Mouse (Mus musculus) layer of hippocampus, adult 9-11 months (tissue): ENCODE measurements around the gene Safb.

Source experiments
- DNase-seq: peaks from one replicate; pipeline ENCODE4 v3.0.0; 2022

Gene Safb

GRCm38 (mm10) chr17:56584257-56585130 lies at the start of gene Safb, which contains the start of gene Safb2:
Gene Safb (plus strand): TSS chr17:56584825.
Gene Safb2 (minus strand): TSS chr17:56584585.
- DNase-seq: peak; percentile 99

DNA sequence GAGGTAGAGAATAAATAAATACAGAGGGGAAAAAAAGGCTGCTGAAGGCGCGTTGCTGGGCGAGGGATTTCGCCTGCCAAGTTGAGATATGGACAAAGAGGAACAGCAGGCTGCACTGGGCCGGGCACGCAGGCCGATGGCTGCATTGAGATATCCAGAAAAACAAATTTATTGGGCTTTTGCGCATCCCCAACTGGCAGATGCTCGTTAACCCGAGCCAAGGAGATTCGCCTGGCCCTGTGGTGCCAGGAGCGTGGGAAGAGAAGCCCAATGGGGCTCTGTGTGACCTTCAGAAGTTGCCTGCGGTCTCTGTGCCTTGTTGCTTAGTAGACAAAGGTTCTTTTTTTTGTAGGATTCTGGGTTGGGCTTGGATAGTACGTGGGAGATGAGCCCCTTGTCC lies 48.4 kb upstream of the Safb start:
- DNase-seq: peak; percentile 31

- DNase-seq: no peak
Measured at GRCm38 (mm10) chr17:56536874-56537273, 47.8 kb upstream of the Safb start.

DNA sequence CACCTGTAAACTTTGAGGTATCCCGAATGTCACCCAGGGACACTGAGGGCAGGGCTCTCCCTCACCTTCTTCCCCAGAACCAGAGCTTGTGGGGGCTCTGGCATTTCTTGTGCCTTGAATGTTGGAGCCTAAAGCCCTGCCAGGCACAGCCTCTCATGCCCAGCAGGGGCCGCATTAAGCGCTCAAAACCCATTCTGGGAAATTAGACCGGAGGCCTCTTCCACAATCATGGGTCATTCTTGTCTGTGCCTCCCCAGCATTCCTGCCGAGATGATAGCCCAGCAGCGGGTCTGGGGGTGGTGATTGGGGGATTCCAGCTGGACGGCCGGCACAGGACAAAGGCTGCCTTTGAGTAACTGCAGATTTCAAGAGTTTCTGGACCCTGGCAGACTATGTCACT lies 46.7 kb upstream of the Safb start:
- DNase-seq: no peak

DNA sequence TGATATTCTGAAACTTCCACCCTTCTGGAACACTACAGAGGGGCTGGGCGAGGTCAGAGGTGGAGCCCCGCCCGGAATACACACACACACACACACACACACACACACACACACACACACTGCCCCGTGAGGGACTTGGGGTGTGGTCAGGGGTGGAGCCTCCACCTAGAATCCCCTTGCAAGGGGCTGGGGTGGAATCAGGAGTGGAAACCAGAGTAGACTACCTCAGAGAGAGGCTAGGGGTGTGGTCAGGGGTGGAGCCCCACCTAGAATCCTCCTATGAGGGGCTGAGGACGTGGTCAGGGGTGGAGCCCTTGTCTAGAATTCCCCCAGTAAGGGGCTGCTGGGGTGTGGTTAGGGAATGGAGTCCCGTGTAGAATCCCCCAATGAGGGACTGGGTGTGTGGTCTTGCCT lies 44.1 kb upstream of the Safb start:
- no peak for DNase-seq

GRCm38 (mm10) chr17:56542736-56543135 lies 41.9 kb upstream of the Safb start:
- DNase-seq: no peak

GRCm38 (mm10) chr17:56543684-56544224 lies 40.9 kb upstream of the Safb start:
- no peak for DNase-seq

GRCm38 (mm10) chr17:56544699-56545387 lies 39.8 kb upstream of the Safb start:
- DNase-seq: no peak

DNA sequence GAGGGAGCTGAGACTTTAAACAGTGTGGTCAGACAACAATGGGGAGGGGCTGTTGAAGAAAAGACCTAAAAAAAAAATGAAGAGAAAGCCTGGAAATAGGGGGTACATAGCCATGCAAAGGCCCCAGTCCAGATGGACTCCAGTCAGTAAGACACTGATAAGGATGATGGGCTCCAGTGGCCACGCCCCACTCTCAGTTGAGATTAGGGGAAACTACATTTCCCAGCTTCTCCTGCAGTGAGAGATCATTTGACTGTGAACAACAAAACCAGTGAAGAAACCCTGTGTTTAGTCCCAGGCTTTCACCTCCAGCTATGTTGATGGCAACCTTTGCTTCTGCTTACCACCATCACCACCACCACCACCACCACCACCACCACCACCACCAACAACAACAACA lies 38.7 kb upstream of the Safb start:
- DNase-seq: no peak

DNA sequence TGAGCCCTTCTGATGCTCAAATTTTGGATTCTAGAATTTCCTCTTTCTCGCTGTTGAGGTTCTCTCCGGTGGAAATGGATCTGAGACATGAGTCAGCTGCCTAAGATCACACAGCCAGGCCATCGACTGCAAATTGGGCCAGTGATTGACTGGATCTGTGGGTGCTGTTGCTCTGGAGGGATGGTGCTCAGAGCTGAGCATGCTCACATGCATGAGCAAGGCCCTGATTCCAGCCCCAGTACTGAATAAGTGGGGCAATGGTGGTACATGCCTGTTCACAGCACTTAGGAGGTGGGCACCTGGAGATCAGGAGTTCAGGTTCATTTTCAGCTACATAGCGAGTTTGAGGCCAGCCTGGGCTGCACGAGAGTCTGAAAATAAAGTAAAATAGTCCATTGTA lies 38.0 kb upstream of the Safb start:
- DNase-seq: no peak

DNA sequence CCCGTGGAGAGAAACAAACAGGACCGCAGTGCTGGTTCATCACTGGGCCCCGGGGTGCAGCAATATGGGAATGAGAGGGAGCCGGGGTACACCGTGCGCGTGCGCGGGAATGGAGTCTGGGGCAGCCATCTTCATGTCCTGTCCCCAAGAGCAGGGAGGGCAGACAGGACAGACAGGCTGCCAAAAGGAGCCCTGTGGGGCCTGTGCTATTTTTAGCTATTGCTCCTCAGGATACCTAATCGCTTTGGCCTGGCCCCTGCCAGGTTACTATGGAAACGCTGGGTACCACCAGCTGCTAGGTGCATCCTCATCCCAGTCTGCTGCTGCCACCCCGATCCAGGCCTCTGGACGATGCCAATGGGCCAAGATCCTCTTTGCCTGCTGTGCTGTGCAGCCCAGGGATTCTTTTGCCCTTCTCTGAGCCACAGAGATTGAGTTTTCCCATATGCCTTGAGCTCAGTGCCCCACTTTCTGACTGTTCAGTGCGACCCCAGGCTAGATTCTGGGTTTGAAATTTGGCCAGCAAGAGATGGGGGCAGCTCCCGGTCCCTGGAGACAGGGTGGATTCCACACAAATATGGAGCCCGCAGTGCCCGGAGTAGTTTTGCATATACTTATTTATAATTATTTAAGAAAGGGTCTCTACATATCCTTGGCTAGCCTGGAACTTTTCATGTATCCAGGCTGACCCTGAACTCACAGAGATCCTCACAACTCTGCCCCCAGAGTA lies 37.3 kb upstream of the Safb start:
- no peak for DNase-seq

GRCm38 (mm10) chr17:56547846-56548604 lies 36.6 kb upstream of the Safb start:
- DNase-seq: no peak

DNA sequence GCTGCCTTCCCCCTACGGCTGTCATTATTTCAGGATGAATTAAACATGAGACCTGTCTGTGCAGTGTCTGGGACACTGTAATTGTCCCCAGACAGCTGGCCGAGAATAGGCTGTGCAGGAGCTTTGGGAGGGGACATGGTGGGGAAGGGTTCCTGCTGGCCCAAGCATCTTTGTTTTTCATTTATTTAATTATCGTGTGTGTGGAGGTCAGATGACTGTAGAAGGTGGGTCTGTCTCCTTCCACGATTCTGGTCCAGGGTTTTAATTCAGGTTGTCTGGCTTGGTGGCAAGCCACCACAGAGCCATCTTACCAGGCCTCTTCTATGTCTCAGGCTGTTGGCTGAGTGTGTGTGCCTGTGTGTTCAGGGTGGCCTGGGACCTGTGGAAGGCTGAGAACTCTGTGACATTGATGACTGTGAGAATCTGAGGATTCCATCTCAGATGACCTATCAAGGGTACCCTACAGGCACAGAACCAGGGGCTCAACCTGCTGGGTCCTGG lies 36.0 kb upstream of the Safb start:
- DNase-seq: no peak

DNA sequence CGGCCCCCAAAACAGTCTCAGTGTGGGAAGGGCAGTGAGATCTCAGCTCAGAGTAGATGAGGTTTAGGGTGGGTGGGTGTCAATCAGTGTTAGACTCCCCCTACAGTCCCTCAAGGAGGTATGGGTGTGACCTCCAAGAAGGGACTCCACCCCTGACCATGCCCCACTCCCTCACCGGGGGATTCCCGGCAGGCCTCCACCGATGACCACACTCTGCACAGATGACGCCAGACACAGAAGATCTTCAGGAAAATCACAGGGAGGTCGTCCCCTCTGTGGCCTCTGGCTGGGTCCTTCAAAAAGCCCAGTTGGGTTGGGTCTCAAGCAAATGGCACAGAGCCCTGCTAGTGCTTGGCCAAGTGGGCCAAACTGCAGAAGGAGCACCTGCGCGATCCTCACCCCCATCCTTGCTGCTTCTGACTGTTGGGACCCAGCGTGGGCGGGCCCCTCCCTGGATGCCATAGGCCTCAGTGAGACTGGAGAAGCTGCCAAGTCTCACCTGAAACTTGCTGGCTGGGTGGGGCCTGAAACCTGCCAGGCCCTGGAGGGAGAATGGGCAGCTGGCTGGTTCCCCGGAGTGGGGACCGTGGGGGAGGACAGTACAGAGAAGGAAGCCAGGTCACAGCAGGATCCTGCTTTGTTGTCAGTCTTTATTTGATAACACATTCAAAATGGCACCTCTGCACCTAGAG lies 33.7 kb upstream of the Safb start:
- DNase-seq: no peak

DNA sequence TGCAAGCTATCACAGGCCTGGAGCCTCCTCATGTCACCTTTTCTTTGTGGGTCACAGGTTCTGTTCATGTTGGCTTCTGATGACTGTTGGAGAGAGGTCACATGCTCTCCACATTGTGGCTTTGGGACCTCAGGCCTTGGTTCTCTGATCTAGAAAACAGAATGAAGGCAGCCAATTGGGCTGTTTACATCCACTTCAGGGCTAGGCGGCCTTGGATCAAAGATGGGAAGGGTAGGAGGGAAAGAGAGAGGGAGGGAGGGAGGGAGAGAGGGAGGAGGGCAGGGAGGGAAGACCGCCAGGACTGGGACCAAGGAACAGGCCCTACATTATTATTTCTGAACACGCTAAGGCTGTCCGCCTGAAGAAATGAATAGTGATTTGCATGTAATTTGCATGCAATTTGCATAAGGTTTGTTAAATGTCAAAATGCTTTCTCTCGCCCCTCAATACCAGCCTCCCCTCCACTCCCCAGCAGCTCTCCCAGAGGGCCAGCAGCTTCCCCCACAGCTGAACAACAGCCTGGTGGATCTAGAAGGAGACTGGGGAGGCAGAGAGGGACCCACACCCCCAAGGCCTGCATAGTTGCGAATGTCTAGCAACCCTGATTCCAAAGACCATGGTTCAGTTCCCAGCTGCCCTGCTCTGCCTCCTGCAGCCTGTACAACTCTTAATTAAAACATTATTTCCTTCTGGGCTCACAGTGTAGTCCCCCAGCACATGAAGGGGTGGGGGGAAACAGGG lies 32.6 kb upstream of the Safb start:
- no peak for DNase-seq

- peak; percentile 70 for DNase-seq
Measured at GRCm38 (mm10) chr17:56552781-56553363, 31.8 kb upstream of the Safb start.

DNA sequence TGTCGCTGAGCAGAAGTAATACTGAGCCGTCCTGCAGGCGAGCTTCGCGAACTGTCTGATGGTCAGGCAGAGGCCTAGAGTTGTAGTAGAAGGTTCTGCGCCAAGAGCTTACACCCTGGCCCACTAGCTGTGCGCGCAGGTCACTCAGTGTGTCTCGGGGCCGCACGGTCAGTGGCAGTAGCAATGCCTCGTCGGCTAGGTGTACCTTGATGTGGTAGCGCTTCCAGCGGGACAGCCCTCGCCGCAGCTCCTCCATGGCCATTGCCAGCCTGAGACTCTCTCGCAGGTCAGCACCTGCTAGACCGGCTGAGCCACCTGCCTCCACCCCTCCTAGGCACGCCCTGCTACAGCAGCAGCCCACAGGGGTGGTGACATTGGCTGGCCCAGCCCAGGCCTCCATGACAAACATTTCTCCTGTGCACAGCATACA lies 30.5 kb upstream of the Safb start, which contains the start of gene Gm20219:
Gene Gm20219, minus strand, starts transcription at position 266 of the 430 bp plus-strand sequence.
- no peak for DNase-seq

- DNase-seq: no peak
Measured at GRCm38 (mm10) chr17:56558448-56558847, 26.2 kb upstream of the Safb start.

DNA sequence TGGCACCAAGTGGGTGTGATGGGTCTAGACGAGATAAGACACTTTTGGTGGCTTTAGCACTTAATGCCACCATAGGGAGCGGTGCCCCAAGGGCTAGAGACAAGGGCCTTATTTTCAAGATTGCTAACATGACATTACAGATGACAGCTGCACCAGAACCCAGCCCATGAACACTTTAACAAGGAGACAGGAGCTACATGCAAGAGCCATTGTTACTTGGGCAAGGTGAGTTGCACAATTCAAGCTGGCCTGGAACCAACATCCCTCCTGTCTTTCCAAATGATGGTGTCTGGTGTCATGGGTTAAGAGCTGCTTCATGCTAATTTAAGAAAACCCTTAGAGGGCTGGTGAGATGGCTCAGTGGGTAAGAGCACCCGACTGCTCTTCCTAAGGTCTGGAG lies 25.2 kb upstream of the Safb start:
- no peak for DNase-seq

- DNase-seq: no peak
Measured at GRCm38 (mm10) chr17:56560131-56560530, 24.5 kb upstream of the Safb start.
